Mouse (Mus musculus) telencephalon, adult 2 months (tissue): ENCODE measurements around the gene Ssmem1.

ENCODE experiments used
- DNase-seq: peaks from one replicate; pipeline ENCODE4 v3.0.0-alpha.2; 2011; ENCODE audit warnings: low read depth, low spot score

Gene Ssmem1

GRCm38 (mm10) chr6:30553381-30554010 lies 43.8 kb downstream of the Ssmem1 start:
- no peak for DNase-seq

GRCm38 (mm10) chr6:30554092-30554491 lies 44.4 kb downstream of the Ssmem1 start:
- no peak for DNase-seq

GRCm38 (mm10) chr6:30554621-30555170 lies 45.0 kb downstream of the Ssmem1 start:
- no peak for DNase-seq

- DNase-seq: no peak
Observed at GRCm38 (mm10) chr6:30556080-30556479, 46.4 kb downstream of the Ssmem1 start.

- no peak for DNase-seq
Observed at GRCm38 (mm10) chr6:30559726-30560125, 50.1 kb downstream of the Ssmem1 start.

- no peak for DNase-seq
Observed at GRCm38 (mm10) chr6:30562132-30562531, 52.5 kb downstream of the Ssmem1 start.

- DNase-seq: no peak
Observed at GRCm38 (mm10) chr6:30563575-30563974, 53.9 kb downstream of the Ssmem1 start.

- no peak for DNase-seq
Observed at GRCm38 (mm10) chr6:30564051-30564450, 54.4 kb downstream of the Ssmem1 start.

GRCm38 (mm10) chr6:30568069-30568468 lies 58.4 kb downstream of the Ssmem1 start, which contains the start of gene Cpa4:
Gene Cpa4 (plus strand): TSS chr6:30568369.
- no peak for DNase-seq

GRCm38 (mm10) chr6:30569331-30569730 lies 59.7 kb downstream of the Ssmem1 start:
- DNase-seq: no peak
